Mouse (Mus musculus): ENCODE data around the gene Rnaseh2a. TPM values are rescaled to one million over a fixed set of nuclear protein-coding genes. Genes with fewer than 3 reads are reported as not detected.
"Not testable (repeated sequence)": the region's sequence is repeated elsewhere in the genome, so short reads cannot be mapped to it uniquely, and the experiment has no call there.

Gene Rnaseh2a
- polyA plus RNA-seq, 1 experiment from 2014 or later, result 128 TPM

DNA sequence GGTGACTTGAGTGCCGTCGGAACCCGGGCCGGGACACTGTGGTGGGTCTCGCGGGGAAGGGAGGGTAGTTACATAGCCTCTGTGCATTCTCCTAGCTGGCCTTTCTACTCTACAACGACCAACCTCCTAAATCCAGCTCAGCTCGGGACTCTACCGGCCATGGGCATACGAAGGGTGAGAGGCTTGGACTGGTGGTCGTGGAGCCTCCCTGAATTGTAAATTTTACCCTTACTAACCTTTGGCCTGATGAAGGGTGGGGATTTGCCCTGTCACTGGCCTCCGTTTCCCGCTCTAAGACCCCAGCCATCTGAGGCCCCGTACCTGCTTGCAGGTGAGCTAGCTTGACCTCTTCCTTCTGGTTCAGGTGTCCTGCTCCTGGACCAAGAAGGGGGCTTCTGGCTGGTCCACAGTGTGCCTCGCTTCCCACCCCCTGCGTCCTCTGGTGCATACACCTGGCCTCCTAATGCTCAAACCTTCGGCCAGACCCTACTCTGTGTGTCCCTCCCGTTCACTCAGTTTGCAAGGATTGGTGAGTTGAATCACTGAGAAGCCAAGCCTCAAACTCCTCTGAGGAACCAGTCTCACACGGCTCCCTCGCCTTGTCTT, 60.3 kb downstream of the Rnaseh2a start:
- H3K4me3 ChIP-seq (ENCODE audit: low read depth, low read length), result peak overlapping the region; percentile 41
- peaks cover 7% of the 10 kb centered on the region for H3K4me1 ChIP-seq (replicated peaks; ENCODE audit: control insufficient read depth, insufficient read depth, low read length)
- H3K4me2 ChIP-seq (ENCODE audit: low read depth, low read length, severe bottlenecking), result peak overlapping the region; percentile 77
- no peak overlapping the region for H3K27ac ChIP-seq (ENCODE audit: low read depth, low read length)
- H3K9ac ChIP-seq (ENCODE audit: low read length), result peak overlapping the region; percentile 62
- no peaks in the 10 kb centered on the region for H3K36me3 ChIP-seq (ENCODE audit: control insufficient read depth, insufficient read depth, low read length)
- H3K27me3 ChIP-seq (ENCODE audit: control insufficient read depth, insufficient read depth, low read length), result peaks cover 31% of the 10 kb centered on the region
- H3K9me3 ChIP-seq (ENCODE audit: control insufficient read depth, low read length), result no peaks in the 10 kb centered on the region
- ATAC-seq (replicated peaks; ENCODE audit: low FRiP score) (0 out of 2 replicates have a peak, but pooled peaks have one; percentile 4), DNase-seq (ENCODE audit: low spot score) (no peak)
- 51% methylated on average over 20 of the region's 20 CpGs for WGBS

DNA sequence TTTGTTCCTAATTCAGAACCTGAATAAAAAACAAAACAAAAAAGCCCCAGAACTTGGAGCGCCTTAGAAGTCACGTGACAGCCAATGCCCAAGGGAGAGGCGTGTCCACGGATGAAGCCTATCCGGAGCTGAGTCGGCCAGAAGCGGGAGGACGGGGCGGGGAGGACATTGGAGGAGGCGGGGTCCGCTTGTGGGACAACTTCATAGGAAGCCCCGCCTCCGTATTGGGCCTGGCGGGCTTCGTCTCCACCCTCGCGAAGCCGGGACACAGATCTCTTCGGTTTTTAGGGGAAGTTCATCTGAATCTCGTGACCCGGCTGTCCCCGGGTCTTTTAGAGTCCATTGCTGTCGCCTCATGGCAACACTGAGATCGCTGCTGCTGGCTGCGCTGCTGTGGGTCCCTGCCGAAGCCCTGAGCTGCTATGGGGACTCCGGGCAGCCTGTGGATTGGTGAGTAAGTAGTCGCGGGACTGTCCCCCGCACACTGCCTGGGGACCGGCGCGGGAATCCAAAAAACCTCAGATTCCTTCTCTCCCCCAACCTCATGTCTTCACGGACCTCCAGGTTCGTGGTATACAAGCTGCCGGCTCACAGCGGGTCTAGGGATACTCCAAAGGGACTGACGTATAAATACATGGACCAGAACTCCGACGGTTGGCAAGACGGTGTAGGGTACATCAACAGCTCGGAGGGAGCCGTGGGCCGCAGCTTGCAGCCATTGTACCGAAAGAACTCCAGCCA, 61.0 kb downstream of the Rnaseh2a start, which contains the start of gene Dnase2a:
TSS of gene Dnase2a (plus strand) at position 140 of the 741 bp plus-strand sequence.
- peak within 1 kb of the TSS; percentile 62 for H3K9ac ChIP-seq (ENCODE audit: low read length)
- WGBS, result under 1% methylated on average over 45 of the region's 45 CpGs
- peaks cover 27% of the 10 kb centered on the region for H3K27me3 ChIP-seq (ENCODE audit: control insufficient read depth, insufficient read depth, low read length)
- DNase-seq (ENCODE audit: low spot score), result peak; percentile 96
- peaks cover 7% of the 10 kb centered on the region for H3K4me1 ChIP-seq (replicated peaks; ENCODE audit: control insufficient read depth, insufficient read depth, low read length)
- peak; percentile 88 for ATAC-seq (replicated peaks; ENCODE audit: low FRiP score)
- H3K4me2 ChIP-seq (ENCODE audit: low read depth, low read length, severe bottlenecking), result peak within 1 kb of the TSS; percentile 77
- H3K27ac ChIP-seq (ENCODE audit: low read depth, low read length), result no peak within 1 kb of the TSS
- H3K9me3 ChIP-seq (ENCODE audit: control insufficient read depth, low read length), result no peaks in the 10 kb centered on the region
- H3K4me3 ChIP-seq (ENCODE audit: low read depth, low read length), result peak within 1 kb of the TSS; percentile 41
- no peaks in the 10 kb centered on the region for H3K36me3 ChIP-seq (ENCODE audit: control insufficient read depth, insufficient read depth, low read length)

DNA sequence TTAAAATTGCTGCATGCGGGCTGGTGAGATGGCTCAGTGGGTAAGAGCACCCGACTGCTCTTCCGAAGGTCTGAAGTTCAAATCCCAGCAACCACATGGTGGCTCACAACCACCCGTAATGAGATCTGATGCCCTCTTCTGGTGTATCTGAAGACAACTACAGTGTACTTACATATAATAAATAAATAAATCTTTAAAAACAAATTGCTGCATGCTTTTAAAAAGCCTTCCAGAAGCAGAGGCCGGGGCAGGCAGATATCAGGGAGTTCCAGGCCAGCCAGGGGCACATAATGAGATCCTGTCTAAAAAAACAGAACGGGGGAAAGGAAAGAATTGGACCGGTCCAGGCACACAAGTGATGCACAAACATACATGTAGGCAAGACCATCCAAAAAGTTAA, 61.6 kb downstream of the Rnaseh2a start:
- not testable (repeated sequence) for H3K27ac ChIP-seq (ENCODE audit: low read depth, low read length); ATAC-seq (replicated peaks; ENCODE audit: low FRiP score); H3K36me3 ChIP-seq (ENCODE audit: control insufficient read depth, insufficient read depth, low read length); H3K4me1 ChIP-seq (replicated peaks; ENCODE audit: control insufficient read depth, insufficient read depth, low read length); DNase-seq (ENCODE audit: low spot score); H3K9me3 ChIP-seq (ENCODE audit: control insufficient read depth, low read length)
- Histone ChIP-seq H3K27me3 (ENCODE audit: control insufficient read depth, insufficient read depth, low read length) (peaks cover 24% of the 10 kb centered on the region), H3K4me2 (ENCODE audit: low read depth, low read length, severe bottlenecking) (peak overlapping the region; percentile 77; the same call in 1 of the 2 replicates), H3K9ac (ENCODE audit: low read length) (peak overlapping the region; percentile 13; the same call in 1 of the 2 replicates), H3K4me3 (ENCODE audit: low read depth, low read length) (peak overlapping the region; percentile 41; the same call in 1 of the 2 replicates)
- WGBS, result 29% methylated on average over 7 of the region's 7 CpGs

DNA sequence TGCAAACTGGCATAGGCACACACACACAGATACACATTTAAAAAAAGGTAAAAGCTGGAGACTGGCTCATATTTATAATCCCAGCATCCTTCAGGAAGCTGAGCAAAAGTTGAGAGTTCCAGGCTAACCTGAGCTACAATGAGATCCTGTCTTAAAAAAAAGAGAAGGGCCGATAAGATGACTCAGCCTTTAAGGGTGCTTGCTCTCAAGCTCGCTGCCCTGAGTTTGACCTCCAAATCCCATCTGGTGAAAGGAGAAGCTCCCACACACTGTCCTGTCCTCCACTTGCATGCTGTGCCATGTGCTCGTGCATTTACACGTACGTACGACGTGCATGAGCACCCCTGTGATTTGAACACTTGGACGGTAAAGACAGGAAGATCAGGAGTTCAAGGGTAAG, 62.1 kb downstream of the Rnaseh2a start:
- H3K9me3 ChIP-seq (ENCODE audit: control insufficient read depth, low read length), result no peaks in the 10 kb centered on the region
- H3K27ac ChIP-seq (ENCODE audit: low read depth, low read length), result no peak overlapping the region
- no peak overlapping the region for H3K9ac ChIP-seq (ENCODE audit: low read length)
- WGBS, result 83% methylated on average over 8 of the region's 8 CpGs
- peaks cover 19% of the 10 kb centered on the region for H3K27me3 ChIP-seq (ENCODE audit: control insufficient read depth, insufficient read depth, low read length)
- no peak overlapping the region for H3K4me3 ChIP-seq (ENCODE audit: low read depth, low read length)
- DNase-seq (ENCODE audit: low spot score) (no peak), ATAC-seq (replicated peaks; ENCODE audit: low FRiP score) (no peak)
- H3K4me2 ChIP-seq (ENCODE audit: low read depth, low read length, severe bottlenecking), result no peak overlapping the region
- H3K4me1 ChIP-seq (replicated peaks; ENCODE audit: control insufficient read depth, insufficient read depth, low read length), result peaks cover 2% of the 10 kb centered on the region; the same call in 1 of the 2 replicates
- H3K36me3 ChIP-seq (ENCODE audit: control insufficient read depth, insufficient read depth, low read length), result no peaks in the 10 kb centered on the region

GRCm38 (mm10) chr8:84907037-84907436, 62.5 kb downstream of the Rnaseh2a start:
- no peak overlapping the region for H3K27ac ChIP-seq (ENCODE audit: low read depth, low read length)
- H3K9ac ChIP-seq (ENCODE audit: low read length), result no peak overlapping the region
- H3K4me1 ChIP-seq (replicated peaks; ENCODE audit: control insufficient read depth, insufficient read depth, low read length), result peaks cover 2% of the 10 kb centered on the region; the same call in 1 of the 2 replicates
- H3K36me3 ChIP-seq (ENCODE audit: control insufficient read depth, insufficient read depth, low read length), result no peaks in the 10 kb centered on the region
- H3K9me3 ChIP-seq (ENCODE audit: control insufficient read depth, low read length), result no peaks in the 10 kb centered on the region
- no peak for ATAC-seq (replicated peaks; ENCODE audit: low FRiP score)
- peaks cover 14% of the 10 kb centered on the region for H3K27me3 ChIP-seq (ENCODE audit: control insufficient read depth, insufficient read depth, low read length)
- no peak for DNase-seq (ENCODE audit: low spot score)
- 88% methylated on average over 9 of the region's 9 CpGs for WGBS
- no peak overlapping the region for H3K4me2 ChIP-seq (ENCODE audit: low read depth, low read length, severe bottlenecking)
- H3K4me3 ChIP-seq (ENCODE audit: low read depth, low read length), result no peak overlapping the region

Small RNA genes within 50 kb of the gene (microRNA-seq; reads per million reads assigned to microRNA genes)
- gene Gm24197 (ENCODE audit: insufficient number of aligned reads), result not detected

Other genes starting within 250 kb of the Rnaseh2a start
- 3.0 and 3.1 TPM in 2 replicates for gene G430095P16Rik, start 246.8 kb downstream of the Rnaseh2a start, polyA plus RNA-seq (2014; fragmentation: Nextera tagmentation; extraction: Ambion mirVana)
- gene Nfix, start 169.4 kb downstream of the Rnaseh2a start, polyA plus RNA-seq (2014; fragmentation: Nextera tagmentation; extraction: Ambion mirVana), result 7.7 and 8.9 TPM in 2 replicates
- 5.5 and 6.4 TPM in 2 replicates for gene Dand5, start 146.9 kb downstream of the Rnaseh2a start, polyA plus RNA-seq (2014; fragmentation: Nextera tagmentation; extraction: Ambion mirVana)
- 41.0 and 44.3 TPM in 2 replicates for gene Gadd45gip1, start 138.2 kb downstream of the Rnaseh2a start, polyA plus RNA-seq (2014; fragmentation: Nextera tagmentation; extraction: Ambion mirVana)
- gene Rad23a, start 129.1 kb downstream of the Rnaseh2a start, polyA plus RNA-seq (2014; fragmentation: Nextera tagmentation; extraction: Ambion mirVana), result 102 and 110 TPM in 2 replicates
- 722 and 731 TPM in 2 replicates for gene Calr, start 122.8 kb downstream of the Rnaseh2a start, polyA plus RNA-seq (2014; fragmentation: Nextera tagmentation; extraction: Ambion mirVana)
- gene Farsa, start 112.8 kb downstream of the Rnaseh2a start, polyA plus RNA-seq (2014; fragmentation: Nextera tagmentation; extraction: Ambion mirVana), result 112 and 120 TPM in 2 replicates
- gene Syce2, start 97.7 kb downstream of the Rnaseh2a start, polyA plus RNA-seq (2014; fragmentation: Nextera tagmentation; extraction: Ambion mirVana), result 86.2 and 87.8 TPM in 2 replicates
- 37.8 and 39.6 TPM in 2 replicates for gene Gcdh, start 75.8 kb downstream of the Rnaseh2a start, polyA plus RNA-seq (2014; fragmentation: Nextera tagmentation; extraction: Ambion mirVana)
- gene Klf1, start 67.8 kb downstream of the Rnaseh2a start, polyA plus RNA-seq (2014; fragmentation: Nextera tagmentation; extraction: Ambion mirVana), result 14.2 and 17.5 TPM in 2 replicates
- 7.2 and 9.5 TPM in 2 replicates for gene Dnase2a, start 61.2 kb downstream of the Rnaseh2a start, polyA plus RNA-seq (2014; fragmentation: Nextera tagmentation; extraction: Ambion mirVana)
- gene Mast1, start 32.4 kb downstream of the Rnaseh2a start, polyA plus RNA-seq (2014; fragmentation: Nextera tagmentation; extraction: Ambion mirVana), result 14.2 and 15.9 TPM in 2 replicates
- gene Rtbdn, start 22.8 kb downstream of the Rnaseh2a start, polyA plus RNA-seq (2014; fragmentation: Nextera tagmentation; extraction: Ambion mirVana), result 0.19 and 0.36 TPM in 2 replicates
- not detected in 2 replicates for gene Gm49661, start 334 bp downstream of the Rnaseh2a start, polyA plus RNA-seq (2014; fragmentation: Nextera tagmentation; extraction: Ambion mirVana)
- 1,226 and 1,312 TPM in 2 replicates for gene Prdx2, start 180 bp downstream of the Rnaseh2a start, polyA plus RNA-seq (2014; fragmentation: Nextera tagmentation; extraction: Ambion mirVana)
- 5.2 and 5.8 TPM in 2 replicates for gene Junb, start 9.0 kb upstream of the Rnaseh2a start, polyA plus RNA-seq (2014; fragmentation: Nextera tagmentation; extraction: Ambion mirVana)
- gene Hook2, start 20.8 kb upstream of the Rnaseh2a start, polyA plus RNA-seq (2014; fragmentation: Nextera tagmentation; extraction: Ambion mirVana), result 14.8 and 15.5 TPM in 2 replicates
- gene Best2, start 44.8 kb upstream of the Rnaseh2a start, polyA plus RNA-seq (2014; fragmentation: Nextera tagmentation; extraction: Ambion mirVana), result not detected in 2 replicates
- gene Asna1, start 55.5 kb upstream of the Rnaseh2a start, polyA plus RNA-seq (2014; fragmentation: Nextera tagmentation; extraction: Ambion mirVana), result 118 and 127 TPM in 2 replicates
- 170 and 172 TPM in 2 replicates for gene Trir, start 57.1 kb upstream of the Rnaseh2a start, polyA plus RNA-seq (2014; fragmentation: Nextera tagmentation; extraction: Ambion mirVana)
- 19.9 and 27.2 TPM in 2 replicates for gene Tnpo2, start 67.1 kb upstream of the Rnaseh2a start, polyA plus RNA-seq (2014; fragmentation: Nextera tagmentation; extraction: Ambion mirVana)
- 23.8 and 33.8 TPM in 2 replicates for gene Fbxw9, start 90.3 kb upstream of the Rnaseh2a start, polyA plus RNA-seq (2014; fragmentation: Nextera tagmentation; extraction: Ambion mirVana)
- gene Gm5741, start 98.2 kb upstream of the Rnaseh2a start, polyA plus RNA-seq (2014; fragmentation: Nextera tagmentation; extraction: Ambion mirVana), result not detected in 2 replicates
- 63.5 and 68.5 TPM in 2 replicates for gene Dhps, start 102.0 kb upstream of the Rnaseh2a start, polyA plus RNA-seq (2014; fragmentation: Nextera tagmentation; extraction: Ambion mirVana)
- 123 and 125 TPM in 2 replicates for gene Wdr83os, start 111.0 kb upstream of the Rnaseh2a start, polyA plus RNA-seq (2014; fragmentation: Nextera tagmentation; extraction: Ambion mirVana)
- gene Wdr83, start 111.5 kb upstream of the Rnaseh2a start, polyA plus RNA-seq (2014; fragmentation: Nextera tagmentation; extraction: Ambion mirVana), result 47.3 and 57.4 TPM in 2 replicates
- gene Man2b1, start 113.5 kb upstream of the Rnaseh2a start, polyA plus RNA-seq (2014; fragmentation: Nextera tagmentation; extraction: Ambion mirVana), result 20.9 and 21.0 TPM in 2 replicates
- gene Zfp791, start 153.3 kb upstream of the Rnaseh2a start, polyA plus RNA-seq (2014; fragmentation: Nextera tagmentation; extraction: Ambion mirVana), result 1.1 and 1.3 TPM in 2 replicates
- gene Cks1brt, start 182.2 kb upstream of the Rnaseh2a start, polyA plus RNA-seq (2014; fragmentation: Nextera tagmentation; extraction: Ambion mirVana), result not detected in 2 replicates

Data from forebrain, embryonic 11.5 days (tissue).